Mouse (Mus musculus): ENCODE data around the gene Cul3.
"Not testable (repeated sequence)": the region's sequence is repeated elsewhere in the genome, so short reads cannot be mapped to it uniquely, and the experiment has no call there.

The Cul3 gene

DNA sequence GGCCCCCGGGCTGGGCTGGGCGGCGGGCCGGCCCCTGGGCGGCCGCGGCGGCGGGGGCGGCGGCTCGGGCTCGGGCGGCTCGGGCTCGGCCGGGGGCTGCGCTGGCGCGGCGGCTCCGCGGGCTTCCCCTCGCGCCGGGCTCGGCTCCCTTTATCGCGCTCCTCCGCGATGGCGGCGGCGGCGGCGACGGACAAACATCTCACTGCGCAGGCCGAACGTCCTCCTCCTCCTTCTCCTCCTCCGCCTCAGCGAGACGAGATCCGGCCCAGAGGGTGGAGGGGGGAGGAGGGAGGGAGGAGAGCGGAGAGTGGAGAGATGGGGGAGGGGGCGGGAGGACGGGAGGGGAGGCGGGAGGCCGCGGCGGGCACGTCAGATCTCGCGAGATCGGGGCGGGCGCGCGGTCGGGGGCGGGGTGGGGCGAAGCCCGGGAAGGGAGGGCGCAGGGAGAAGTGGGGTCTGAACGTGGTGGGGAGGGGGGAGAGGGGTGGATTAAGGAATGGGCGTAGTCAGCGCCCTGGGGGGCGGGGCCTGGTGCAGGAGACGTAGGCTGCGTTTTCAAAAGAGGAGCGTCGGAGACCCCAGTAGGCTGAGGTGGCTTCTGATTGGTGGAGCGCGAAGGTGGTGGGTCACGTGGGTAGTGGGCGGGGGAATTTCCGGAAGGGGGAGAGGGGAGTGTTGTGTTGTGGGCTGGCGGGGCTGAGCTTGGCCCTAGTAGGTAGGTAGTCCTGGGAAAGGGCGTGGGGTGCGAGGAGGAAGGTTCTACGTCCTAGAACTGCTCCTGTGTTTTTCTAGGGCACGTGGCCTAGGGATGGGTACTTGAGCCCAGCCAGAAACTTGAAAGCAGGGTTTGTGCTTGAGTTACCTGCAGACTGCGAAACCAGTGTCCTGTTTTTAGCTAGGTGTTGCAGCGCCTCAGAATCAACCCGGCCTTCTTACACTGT lies at the start of gene Cul3:
Gene Cul3, minus strand, starts transcription at position 45 of the 941 bp plus-strand sequence.
- peak; percentile 92 to 93 for DNase-seq

DNA sequence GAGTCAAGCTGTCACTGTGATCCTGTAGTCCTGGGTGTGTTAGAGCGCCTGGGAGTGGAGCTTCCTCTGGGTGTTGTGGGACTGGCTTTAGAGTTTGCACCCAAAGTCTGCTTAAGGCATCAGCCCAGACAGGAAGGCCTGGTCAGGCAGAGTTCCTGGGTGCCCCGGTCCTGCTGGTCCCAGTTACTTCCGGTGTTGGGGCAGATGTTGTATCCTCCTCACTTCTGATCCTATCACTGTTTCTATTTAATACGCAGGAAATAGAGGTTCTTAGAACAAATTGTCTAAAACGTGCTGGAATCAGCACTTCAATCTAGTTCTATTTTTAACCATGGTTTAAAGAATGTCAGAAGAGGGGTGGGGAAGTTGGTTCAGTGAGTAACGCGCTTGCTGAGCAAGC lies 49.2 kb upstream of the Cul3 start:
- DNase-seq: no peak

DNA sequence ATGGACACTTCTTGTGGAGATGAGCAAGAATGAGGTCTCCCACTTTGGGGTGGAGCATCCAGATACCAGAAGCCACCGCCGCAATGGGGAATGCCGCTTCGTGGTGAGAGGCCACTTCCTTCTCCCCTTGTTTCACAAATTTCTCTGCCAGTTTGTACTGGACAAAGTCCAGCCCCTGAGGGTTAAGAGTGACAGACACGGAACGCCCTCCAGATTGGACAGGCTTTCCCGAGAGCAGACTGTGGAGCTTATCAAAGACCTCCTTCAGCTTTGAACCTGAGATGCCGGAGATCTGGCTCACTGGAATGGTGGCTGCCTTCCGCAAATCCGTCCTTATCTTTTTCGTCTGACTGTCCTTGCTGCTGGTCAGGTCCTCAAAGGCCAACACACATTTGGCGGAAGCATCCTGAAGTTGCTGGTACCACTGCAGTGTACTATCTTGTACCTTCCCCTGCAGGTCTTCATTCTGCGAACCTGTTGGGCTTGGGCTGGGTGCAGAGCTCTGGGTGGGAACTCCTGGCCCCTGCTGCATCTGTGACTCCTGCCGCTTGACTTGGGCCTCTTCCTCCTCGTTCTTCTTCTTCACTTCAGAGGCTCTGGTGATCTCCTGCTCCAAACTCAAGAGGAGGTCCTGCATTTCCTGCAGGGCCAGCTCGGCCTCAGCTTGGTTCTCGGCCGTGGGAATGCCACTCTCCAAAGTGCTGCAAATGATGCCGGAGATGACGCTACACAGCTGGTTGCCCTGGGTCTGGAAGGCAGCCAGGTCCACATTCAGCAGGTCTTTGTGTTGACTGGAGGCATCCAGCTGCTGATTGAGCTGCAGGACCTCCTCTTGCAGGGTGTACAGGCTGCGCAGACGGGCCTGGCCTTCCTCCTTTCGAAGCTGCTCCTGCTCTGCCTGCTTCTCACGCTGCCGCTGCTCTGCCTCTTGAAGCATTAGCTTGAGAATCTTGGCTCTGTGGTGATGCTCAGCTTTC lies 43.6 kb upstream of the Cul3 start:
- DNase-seq: no peak

DNA sequence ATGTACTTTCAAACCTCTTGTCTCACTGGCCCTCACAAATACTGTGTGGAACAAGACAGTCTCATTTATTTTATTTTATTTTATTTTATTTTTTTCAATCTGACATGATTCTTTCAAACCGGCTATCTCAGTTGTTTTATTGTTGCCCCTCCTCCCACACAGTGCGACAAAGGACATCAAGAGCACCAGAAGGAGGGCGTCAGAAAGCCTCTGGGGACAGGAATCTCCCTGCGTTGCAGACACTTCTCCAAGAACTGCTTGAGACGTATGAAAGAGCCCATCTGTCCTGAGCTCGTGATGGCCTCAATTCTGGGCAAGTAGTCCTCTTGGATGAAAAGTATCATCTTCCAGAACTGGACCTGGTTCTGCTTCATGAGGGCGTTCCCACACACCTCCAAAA lies 42.6 kb upstream of the Cul3 start:
- DNase-seq: no peak

DNA sequence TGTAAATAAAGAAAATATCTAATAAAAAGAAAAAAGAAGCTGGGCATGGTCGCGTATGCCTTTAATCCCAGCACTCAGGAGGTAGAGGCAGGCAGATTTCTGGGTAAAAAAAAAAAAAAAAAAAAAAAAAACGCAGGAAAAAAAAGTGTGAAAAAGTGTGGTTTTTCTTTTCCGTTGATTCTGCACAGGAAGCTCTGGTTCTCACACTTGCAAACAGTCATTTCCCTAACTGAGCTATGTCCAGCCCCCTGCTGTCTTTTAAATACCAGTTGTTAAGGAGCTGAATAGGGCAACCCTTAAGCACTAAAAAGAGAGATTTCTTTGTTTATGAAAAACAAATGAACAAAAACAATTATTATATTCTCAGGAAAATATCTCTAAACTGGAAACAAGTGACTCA lies 41.0 kb upstream of the Cul3 start:
- no peak for DNase-seq

DNA sequence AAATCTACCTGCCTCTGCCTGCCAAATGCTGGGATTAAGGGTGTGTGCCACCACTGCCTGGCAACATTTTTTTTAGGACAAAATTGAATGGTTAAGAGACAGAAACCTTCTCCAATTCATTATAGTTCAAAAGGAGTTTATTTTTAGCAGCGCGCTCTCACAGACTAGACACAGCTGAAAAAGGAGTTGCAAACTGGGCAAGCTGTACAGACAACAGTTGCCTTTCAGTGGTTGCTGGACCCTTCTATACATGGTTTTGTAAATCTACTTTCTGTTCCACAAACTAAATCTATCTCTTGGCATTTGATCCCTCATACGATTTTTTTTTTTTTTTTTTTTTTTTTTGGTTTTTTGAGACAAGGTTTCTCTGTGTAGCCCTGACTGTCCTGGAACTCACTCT lies 31.7 kb upstream of the Cul3 start:
- DNase-seq: no peak

DNA sequence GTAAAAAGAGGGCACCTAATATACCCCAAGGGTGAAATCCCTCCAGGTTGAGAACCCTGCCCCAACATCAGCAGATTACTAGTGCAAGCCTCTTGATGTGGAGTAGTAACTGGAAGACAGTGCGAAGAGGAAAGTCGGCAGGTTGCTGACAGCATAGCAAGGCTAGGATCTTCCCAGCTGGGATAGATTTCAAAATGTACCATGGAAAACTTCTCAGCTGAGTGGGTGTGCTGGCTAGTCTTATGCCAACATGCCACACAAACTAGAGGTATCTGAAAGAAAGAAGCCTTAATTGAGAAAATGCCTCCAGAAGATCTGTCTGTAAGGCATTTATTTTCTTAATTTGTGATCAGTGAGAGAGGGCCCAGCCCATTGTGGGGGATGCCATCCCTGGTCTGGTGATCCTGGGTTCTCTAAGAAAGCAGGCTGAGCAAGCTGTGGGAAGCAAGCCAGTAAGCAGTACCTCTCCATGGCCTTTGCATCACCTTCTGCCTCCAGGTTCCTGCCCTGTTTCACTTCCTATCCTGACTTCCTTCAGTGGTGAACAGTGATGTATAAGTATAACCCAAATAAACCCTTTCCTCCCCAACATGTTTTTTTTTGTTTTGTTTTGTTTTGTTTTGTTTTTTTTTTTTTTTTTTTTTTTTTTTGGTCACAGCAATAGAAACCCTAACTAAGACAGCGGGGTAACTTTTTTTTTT lies 31.1 kb upstream of the Cul3 start:
- no peak for DNase-seq

DNA sequence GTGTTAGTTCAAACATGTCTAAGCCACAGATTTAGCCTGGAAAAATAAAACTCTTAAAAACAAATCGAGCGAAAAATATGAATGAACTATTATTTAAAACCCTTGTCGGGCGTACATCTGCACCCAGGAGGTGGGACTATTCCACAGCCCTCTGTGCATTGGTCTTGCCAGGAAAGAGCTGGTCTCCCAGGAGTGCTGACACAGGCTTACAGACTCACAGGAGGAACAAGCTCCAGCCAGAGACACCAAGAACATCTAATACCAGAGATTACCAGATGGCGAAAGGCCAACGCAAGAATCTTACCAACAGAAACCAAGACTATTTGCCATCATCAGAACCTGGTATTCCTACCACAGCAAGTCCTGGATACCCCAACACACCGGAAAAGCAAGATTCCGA lies 23.2 kb upstream of the Cul3 start:
- DNase-seq: peak; percentile 48 to 60

DNA sequence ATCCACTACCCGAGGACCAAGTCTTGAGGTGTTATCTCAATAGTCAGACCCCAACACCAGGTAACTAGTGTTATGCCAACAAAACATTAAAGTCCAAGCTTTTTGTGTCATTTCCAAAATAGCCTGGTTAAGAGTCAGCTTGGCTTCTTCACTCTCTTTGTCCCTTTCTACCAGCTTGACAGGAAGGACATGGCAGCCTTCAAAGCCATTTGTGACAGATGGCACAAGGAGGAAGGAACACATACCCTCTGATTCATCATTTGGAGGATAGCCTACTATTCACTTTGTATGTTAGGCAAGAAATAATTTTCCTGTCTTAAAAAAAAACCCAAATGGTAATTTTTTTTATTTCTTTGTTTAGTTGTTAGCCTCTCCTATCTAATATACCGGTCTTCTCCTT lies 22.7 kb upstream of the Cul3 start:
- DNase-seq: peak; percentile 60 to 64

DNA sequence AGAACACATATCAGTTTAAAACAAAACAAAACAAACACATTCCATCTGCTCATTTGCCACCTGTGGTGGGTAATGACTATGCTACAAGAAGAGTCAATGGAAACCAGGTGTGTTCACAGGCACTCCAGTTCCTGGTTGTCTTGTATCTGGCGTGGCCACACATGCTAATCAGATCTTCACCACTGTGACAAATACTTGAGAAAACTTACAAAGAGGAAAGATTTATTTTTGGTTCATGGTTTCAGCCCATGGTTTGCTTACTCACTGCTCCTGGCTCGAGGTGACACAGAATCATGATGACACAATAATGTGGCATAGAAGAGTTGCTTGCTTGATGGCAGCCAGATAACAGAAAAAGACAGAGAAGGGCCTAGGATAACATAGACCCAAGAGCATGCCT lies 22.1 kb upstream of the Cul3 start:
- no peak for DNase-seq

DNA sequence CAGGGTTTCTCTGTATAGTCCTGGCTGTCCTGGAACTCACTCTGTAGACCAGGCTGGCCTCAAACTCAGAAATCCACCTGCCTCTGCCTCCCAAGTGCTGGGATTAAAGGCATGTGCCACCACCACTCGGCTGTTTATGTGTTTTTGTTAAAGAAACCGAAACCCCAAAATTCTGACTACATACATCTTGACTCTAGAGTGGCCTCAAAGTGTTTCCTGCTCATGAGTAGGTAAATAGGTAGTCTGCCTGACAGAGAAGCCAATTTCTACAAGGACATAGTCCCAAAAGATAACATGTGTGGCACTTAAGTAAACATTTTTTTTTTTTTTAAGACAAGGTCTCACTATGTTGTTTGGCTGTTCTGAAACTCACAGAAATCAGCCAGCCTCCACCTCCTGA lies 21.5 kb upstream of the Cul3 start:
- not testable (repeated sequence) for DNase-seq

DNA sequence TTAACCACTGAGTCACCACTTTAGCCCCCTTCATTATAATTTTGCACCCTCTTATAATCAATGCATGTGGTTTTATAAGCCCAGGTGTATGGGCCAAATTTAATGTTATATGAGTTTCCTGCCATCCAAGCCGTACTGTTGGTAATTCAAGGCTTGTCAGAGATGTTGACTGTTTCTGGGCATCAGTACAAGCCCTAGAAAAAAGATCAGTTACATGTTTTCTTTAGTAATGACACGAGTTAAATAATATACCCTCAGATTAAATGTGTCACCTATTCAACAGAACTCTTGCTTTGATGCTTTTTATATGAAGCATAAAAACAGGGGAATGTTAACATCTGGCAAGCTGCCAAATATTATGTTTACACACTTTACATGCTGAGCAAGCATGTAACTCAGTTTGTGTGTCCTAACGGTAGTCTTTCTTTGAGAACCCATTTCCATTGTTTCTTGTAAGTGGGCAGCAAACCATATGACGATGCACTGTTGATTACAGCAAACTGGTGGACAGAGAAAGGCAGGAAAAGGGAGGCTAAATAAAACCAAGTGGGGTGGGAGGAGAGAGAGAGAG lies 19.8 kb upstream of the Cul3 start:
- DNase-seq: no peak

DNA sequence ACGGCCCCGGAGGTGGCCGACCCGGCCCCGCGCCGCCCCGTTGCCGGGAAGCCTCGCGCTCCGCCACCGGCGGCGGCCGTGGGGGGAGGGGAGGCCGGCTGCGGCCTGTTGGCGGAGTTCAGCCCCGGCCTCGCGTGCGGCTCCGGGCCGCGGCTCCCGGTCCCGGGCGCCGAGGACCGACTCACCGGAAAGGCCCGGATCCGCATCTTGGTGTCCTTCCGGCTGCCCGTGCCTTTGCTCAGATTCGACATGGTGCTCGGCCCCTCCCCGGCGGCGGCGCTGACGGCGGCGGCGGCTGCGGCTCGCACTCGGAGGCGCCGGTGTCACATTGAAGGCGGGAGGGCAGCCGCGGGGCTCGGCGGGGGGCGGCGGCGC lies 232 bp downstream of the Cul3 start:
- peak; percentile 70 to 82 for DNase-seq

DNA sequence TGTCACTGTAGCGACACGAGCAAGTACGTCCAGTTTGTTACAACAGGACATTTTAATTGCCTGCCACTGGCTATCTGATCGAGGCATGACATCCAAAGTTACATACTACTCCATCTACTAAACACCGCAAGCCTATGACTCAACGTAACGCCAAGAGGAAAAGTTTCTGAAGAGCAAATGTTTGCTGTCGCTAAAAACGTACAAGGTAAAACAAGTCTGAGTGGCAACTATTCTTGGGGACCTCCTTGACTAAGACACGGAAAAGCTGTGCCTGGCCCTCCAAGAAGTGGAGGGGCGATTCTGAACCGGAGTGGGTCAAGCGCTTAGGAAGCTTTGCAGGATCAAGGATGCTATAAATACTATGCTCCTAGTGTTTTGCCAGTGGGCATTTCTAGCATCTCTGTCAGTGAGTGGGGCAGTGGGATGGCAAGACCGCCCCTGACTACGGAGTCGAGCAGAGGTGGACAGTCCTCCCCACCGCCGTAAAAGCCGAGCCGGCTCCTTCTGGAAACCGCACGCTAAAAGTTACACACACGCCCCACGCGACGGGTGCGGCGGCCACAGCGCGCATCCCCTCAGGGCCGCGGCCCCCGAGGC lies 757 bp downstream of the Cul3 start:
- DNase-seq: peak in 1 of 2 experiments; percentile 26

DNA sequence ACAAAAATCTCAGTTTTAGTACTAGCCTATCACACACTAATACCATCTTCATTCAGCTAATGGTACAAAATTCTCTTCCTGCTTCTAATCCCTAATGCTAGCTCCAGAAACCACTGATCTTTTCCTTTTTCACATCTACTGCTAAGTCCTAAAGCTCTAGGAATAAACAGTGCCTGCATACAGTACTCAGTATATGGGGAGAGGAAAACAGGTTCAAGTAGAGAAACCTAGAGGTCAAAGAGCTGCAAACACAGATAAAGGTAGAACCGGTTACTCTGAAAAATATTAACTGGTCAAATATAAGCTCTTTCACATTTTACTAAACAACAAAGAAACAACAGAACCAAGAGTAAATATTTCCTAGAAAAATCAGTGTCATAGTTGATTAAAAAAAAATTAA lies 1.9 kb downstream of the Cul3 start:
- DNase-seq: no peak

DNA sequence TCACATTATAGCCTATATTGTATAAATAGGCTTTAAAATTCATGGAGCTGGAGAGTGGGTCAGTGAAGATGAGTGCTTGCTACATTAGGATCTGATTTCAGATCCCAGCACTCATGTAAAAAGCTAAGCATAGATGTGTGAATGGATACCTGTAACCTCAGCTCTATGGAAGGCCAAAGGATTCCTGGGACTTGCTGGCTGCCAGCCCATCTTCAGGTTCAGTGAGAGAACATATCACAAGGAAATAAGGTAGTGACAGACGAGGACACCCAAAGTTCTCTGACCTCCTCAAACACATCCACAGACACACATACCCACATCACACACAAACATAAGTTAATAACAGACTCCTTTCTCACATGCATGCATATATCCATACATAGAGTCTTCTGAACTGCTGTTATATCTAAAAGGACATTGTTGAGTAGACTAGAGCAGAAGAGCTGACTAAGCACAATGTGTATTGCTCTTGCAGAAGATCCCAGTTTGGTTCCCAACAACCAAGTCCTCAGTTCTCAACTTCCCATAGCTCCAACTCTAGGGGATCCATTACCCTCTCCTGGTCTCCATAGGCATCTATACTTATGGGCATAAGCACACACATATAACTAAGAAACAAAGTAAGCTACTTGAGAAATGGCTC lies 4.4 kb downstream of the Cul3 start:
- DNase-seq: peak; percentile 39 to 42

DNA sequence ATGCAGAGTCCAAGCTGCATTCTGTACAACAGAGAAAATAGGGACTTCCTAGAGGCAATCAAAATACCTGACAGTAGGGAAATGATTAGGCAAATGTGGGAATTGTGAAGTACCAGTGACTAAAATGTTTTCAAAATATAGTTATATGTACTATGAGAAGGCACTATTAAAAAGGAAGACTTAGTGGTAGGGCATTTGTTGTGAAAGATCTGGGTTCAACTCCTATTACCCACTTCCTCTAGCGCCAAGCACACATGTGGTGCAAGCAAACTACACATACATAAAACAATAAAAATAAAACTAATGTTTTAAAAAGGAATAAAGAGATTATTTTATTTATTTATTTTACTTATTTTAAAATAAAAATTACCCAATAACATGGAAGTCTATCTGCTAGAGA lies 5.2 kb downstream of the Cul3 start:
- DNase-seq: no peak

DNA sequence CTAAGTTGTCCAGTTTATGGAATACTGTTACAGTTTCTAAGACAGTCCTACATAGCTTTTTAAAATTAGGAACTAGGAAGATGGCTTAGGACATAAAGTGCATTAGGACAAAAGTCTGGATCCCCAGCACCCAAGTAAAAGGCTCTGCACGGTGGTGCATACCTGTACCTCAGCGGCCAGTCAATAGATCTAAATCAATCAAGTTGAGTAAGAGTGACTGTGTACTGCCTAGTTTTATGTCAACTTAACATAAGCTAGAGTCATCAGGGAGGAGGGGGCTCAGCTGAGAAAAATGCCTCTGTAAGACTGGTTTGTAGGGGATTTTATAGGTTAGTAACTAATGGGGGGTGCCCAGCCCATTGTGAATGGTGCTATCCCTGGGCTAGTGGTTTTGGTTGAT lies 9.3 kb downstream of the Cul3 start:
- no peak for DNase-seq

DNA sequence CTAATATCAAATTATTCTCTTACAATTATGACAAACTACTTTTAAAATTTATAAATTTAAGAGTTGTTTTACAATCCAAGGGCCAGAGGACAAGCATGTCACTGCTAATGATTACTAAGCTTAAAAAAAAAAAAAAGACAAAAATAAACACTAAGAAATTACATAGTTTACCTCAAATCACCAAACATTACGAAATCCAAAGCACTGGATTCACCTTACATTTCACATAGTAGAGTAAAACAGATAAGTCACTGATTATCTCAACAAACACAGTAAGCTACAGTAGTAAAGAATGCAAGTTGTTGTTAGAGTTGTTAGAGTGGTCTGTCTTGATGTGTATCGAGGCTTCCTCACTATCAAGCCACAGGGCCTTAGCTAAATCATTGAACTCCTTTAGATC lies 14.5 kb downstream of the Cul3 start:
- no peak for DNase-seq

DNA sequence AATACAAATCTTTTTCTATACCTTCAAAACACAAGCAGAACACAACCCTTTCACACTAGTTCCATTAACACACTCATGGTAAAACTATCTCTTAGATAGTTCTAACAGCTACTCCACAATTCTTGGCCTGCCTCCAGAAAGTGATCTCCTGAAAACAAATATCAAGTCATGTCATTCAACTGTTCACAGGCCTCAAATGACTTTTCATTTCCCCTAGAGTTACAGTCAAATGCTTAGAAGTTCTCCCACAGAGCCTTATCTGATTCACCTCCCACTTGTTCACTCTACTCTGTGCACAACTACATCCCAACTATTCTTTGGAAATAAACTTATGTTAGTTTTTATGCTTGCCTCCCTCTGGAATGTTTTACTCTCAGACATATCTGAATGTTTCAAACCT lies 15.9 kb downstream of the Cul3 start:
- peak in 1 of 2 experiments; percentile 6 for DNase-seq

DNA sequence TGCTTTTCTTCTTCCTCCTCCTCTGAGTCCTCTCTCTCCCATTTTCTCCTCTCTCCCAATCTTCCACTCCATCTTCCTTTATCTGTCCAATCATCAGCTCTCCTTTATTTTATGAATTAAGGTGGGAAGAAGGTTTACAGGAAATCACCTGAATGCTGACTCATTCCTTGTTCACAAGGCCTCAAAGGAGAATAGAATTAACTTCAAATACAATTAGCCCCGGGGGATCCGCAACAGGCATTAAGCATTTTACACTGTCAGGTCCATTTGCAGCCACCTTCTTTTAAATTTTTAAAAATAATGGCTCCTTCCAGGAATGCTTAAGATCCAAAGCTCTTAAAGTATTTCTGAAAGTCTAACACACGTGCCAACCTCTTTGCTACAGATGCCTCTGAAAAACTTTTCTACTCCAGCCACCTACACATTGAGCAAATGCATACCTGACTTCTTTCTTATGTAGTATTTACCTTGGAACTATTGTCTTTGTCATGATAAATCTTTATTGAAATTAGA lies 24.7 kb downstream of the Cul3 start:
- no peak for DNase-seq

DNA sequence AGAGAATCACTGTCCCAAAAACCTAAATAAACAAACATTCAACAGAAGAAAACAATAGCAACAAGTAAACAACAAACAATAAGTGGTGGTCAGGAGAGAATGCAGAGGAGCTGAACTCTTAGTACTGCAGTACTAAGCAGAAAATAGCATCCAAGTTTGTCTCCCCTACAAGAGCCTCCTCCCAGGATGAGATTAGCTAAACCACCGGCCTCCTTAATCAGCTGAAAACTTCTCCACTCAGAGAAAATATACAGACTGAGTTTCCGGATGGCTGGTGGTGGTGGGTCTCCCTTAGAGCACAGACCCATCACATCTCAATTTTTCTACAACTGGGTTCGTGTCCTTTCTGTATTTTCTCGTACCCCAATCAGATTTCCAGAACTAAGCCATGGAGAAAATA lies 47.0 kb downstream of the Cul3 start:
- DNase-seq: no peak
